Mouse (Mus musculus) embryonic facial prominence, embryonic 15.5 days (tissue): ENCODE measurements around the gene Cx3cl1. TPM values are rescaled to one million over a fixed set of nuclear protein-coding genes. Genes with fewer than 3 reads are reported as not detected.

ENCODE experiments used
- ATAC-seq: fragments of 200-750 bp; cut with Nextera tagmentation; 2 replicates; pipeline ENCODE4 v1.8.0; 2017; ENCODE audit warnings: low read depth, moderate TSS enrichment; ENCODE audit not compliant: insufficient number of reproducible peaks, low FRiP score, low TSS enrichment
- H3K27ac ChIP-seq: fragments of 300-500 bp; sonication (generic); replicated peaks from 2 replicates; pipeline ENCODE4 v1.5.1; 2015; ENCODE audit warnings: mild to moderate bottlenecking, inconsistent platforms
- H3K27me3 ChIP-seq: fragments of 300-500 bp; sonication (generic); 2 replicates; pipeline ENCODE4 v1.6.1; 2015; ENCODE audit warnings: inconsistent platforms
- H3K36me3 ChIP-seq: fragments of 300-500 bp; sonication (generic); 2 replicates; pipeline ENCODE4 v1.6.1; 2015; ENCODE audit warnings: mild to moderate bottlenecking, inconsistent platforms
- H3K4me1 ChIP-seq: fragments of 300-500 bp; sonication (generic); 2 replicates; pipeline ENCODE4 v1.6.1; 2015; ENCODE audit warnings: inconsistent platforms
- H3K4me2 ChIP-seq: fragments of 300-500 bp; sonication (generic); replicated peaks from 2 replicates; pipeline ENCODE4 v1.6.1; 2015; ENCODE audit warnings: mild to moderate bottlenecking, inconsistent platforms
- H3K4me3 ChIP-seq: fragments of 300-500 bp; sonication (generic); replicated peaks from 2 replicates; pipeline ENCODE4 v1.5.1; 2015; ENCODE audit warnings: mild to moderate bottlenecking, inconsistent platforms
- H3K9ac ChIP-seq: fragments of 300-500 bp; sonication (generic); 2 replicates; pipeline ENCODE4 v1.6.1; 2015; ENCODE audit warnings: inconsistent platforms
- H3K9me3 ChIP-seq: fragments of 300-500 bp; sonication (generic); replicated peaks from 2 replicates; pipeline ENCODE4 v1.6.1; 2016; ENCODE audit warnings: inconsistent platforms
- WGBS: fragments of 180-500 bp; shearing (Covaris S2); methylation state at CpG from one replicate; pipeline ENCODE4 v1.1.7; 2015; 5-methylcytosine and 5-hydroxymethylcytosine counted together
- polyA plus RNA-seq: library from polyadenylated mRNA; unstranded; fragments of >200 nt; fragmentation: Nextera tagmentation; extraction: Ambion mirVana; gene quantifications from 2 replicates; pipeline ENCODE4 v1.2.1, GENCODE M21; 2015

Cx3cl1 gene
- polyA plus RNA-seq, 1 experiment from 2014 or later = 13.7 TPM

- no peak for ATAC-seq
- H3K4me2 ChIP-seq = no peak overlapping the region
- H3K4me3 ChIP-seq = no peak overlapping the region
- no peaks in the 10 kb centered on the region for H3K27me3 ChIP-seq
- H3K9me3 ChIP-seq = no peaks in the 10 kb centered on the region
- no peak overlapping the region for H3K9ac ChIP-seq
- H3K4me1 ChIP-seq = no peaks in the 10 kb centered on the region
- whole genome bisulfite sequencing = 68% methylated on average over 10 of the region's 10 CpGs
- H3K36me3 ChIP-seq = no peaks in the 10 kb centered on the region
- no peak overlapping the region for H3K27ac ChIP-seq
Observed at GRCm38 (mm10) chr8:94804546-94805340, 32.9 kb downstream of the Cx3cl1 start.

GRCm38 (mm10) chr8:94805811-94806210 lies 34.0 kb downstream of the Cx3cl1 start:
- H3K27me3 ChIP-seq = no peaks in the 10 kb centered on the region
- no peaks in the 10 kb centered on the region for H3K36me3 ChIP-seq
- WGBS = 73% methylated on average over 4 of the region's 4 CpGs
- H3K4me3 ChIP-seq = no peak overlapping the region
- H3K4me1 ChIP-seq = no peaks in the 10 kb centered on the region
- no peak overlapping the region for H3K4me2 ChIP-seq
- no peak overlapping the region for H3K27ac ChIP-seq
- no peaks in the 10 kb centered on the region for H3K9me3 ChIP-seq
- ATAC-seq = no peak
- no peak overlapping the region for H3K9ac ChIP-seq

- no peak overlapping the region for H3K4me2 ChIP-seq
- H3K27me3 ChIP-seq = no peaks in the 10 kb centered on the region
- H3K36me3 ChIP-seq = no peaks in the 10 kb centered on the region
- H3K4me3 ChIP-seq = no peak overlapping the region
- H3K27ac ChIP-seq = no peak overlapping the region
- 42% methylated on average over 7 of the region's 7 CpGs for WGBS
- H3K9me3 ChIP-seq = no peaks in the 10 kb centered on the region
- peaks cover 2% of the 10 kb centered on the region for H3K4me1 ChIP-seq
- ATAC-seq = no peak
- H3K9ac ChIP-seq = no peak overlapping the region
Observed at GRCm38 (mm10) chr8:94807506-94807905, 35.7 kb downstream of the Cx3cl1 start.

GRCm38 (mm10) chr8:94808372-94808771 lies 36.6 kb downstream of the Cx3cl1 start:
- WGBS = 74% methylated on average over 6 of the region's 6 CpGs
- ATAC-seq = no peak
- Histone ChIP-seq H3K4me2 (no peak overlapping the region), H3K36me3 (no peaks in the 10 kb centered on the region), H3K4me1 (peaks cover 5% of the 10 kb centered on the region), H3K4me3 (no peak overlapping the region), H3K9me3 (no peaks in the 10 kb centered on the region), H3K27me3 (no peaks in the 10 kb centered on the region), H3K27ac (no peak overlapping the region), H3K9ac (no peak overlapping the region)

- H3K4me3 ChIP-seq = no peak within 1 kb of the TSS
- H3K27ac ChIP-seq = no peak within 1 kb of the TSS
- H3K27me3 ChIP-seq = no peaks in the 10 kb centered on the region
- H3K9me3 ChIP-seq = no peaks in the 10 kb centered on the region
- no peaks in the 10 kb centered on the region for H3K36me3 ChIP-seq
- no peak for ATAC-seq
- H3K4me2 ChIP-seq = no peak within 1 kb of the TSS
- no peak within 1 kb of the TSS for H3K9ac ChIP-seq
- peaks cover 5% of the 10 kb centered on the region for H3K4me1 ChIP-seq
- 58% methylated on average over 3 of the region's 3 CpGs for WGBS
Observed at GRCm38 (mm10) chr8:94810153-94810552, 38.3 kb downstream of the Cx3cl1 start, which contains the start of gene Ccl17. Ccl17 (plus strand) TSS chr8:94810453.

- Histone ChIP-seq H3K9ac (no peak overlapping the region), H3K27ac (no peak overlapping the region), H3K4me2 (no peak overlapping the region), H3K36me3 (no peaks in the 10 kb centered on the region), H3K4me3 (no peak overlapping the region), H3K27me3 (no peaks in the 10 kb centered on the region), H3K4me1 (peaks cover 5% of the 10 kb centered on the region), H3K9me3 (no peaks in the 10 kb centered on the region)
- WGBS = 72% methylated on average over 5 of the region's 5 CpGs
- ATAC-seq = no peak
Observed at GRCm38 (mm10) chr8:94810855-94811254, 39.0 kb downstream of the Cx3cl1 start.

- no peak overlapping the region for H3K4me2 ChIP-seq
- no peaks in the 10 kb centered on the region for H3K36me3 ChIP-seq
- H3K27ac ChIP-seq = no peak overlapping the region
- no peaks in the 10 kb centered on the region for H3K27me3 ChIP-seq
- no peak overlapping the region for H3K9ac ChIP-seq
- no peak for ATAC-seq
- peaks cover 5% of the 10 kb centered on the region for H3K4me1 ChIP-seq
- H3K9me3 ChIP-seq = no peaks in the 10 kb centered on the region
- WGBS = 64% methylated on average over 6 of the region's 6 CpGs
- no peak overlapping the region for H3K4me3 ChIP-seq
Observed at GRCm38 (mm10) chr8:94811654-94812053, 39.8 kb downstream of the Cx3cl1 start.

- Histone ChIP-seq H3K36me3 (no peaks in the 10 kb centered on the region), H3K4me2 (peak overlapping the region; percentile 38; the same call in 1 of the 2 replicates), H3K4me3 (0 out of 2 replicates have a peak overlapping the region, but pooled peaks have one; percentile 12), H3K27me3 (no peaks in the 10 kb centered on the region), H3K9ac (no peak overlapping the region), H3K27ac (no peak overlapping the region), H3K9me3 (no peaks in the 10 kb centered on the region), H3K4me1 (peaks cover 5% of the 10 kb centered on the region)
- 29% methylated on average over 6 of the region's 6 CpGs for WGBS
- ATAC-seq = no peak; the same call in 1 of the 2 replicates
Observed at GRCm38 (mm10) chr8:94812645-94813098, 40.9 kb downstream of the Cx3cl1 start.

- H3K36me3 ChIP-seq = no peaks in the 10 kb centered on the region
- H3K4me1 ChIP-seq = peaks cover 5% of the 10 kb centered on the region
- WGBS = 5% methylated on average over 1 of the region's 1 CpGs
- H3K27ac ChIP-seq = no peak overlapping the region
- H3K9me3 ChIP-seq = no peaks in the 10 kb centered on the region
- no peaks in the 10 kb centered on the region for H3K27me3 ChIP-seq
- H3K4me3 ChIP-seq = no peak overlapping the region
- H3K9ac ChIP-seq = no peak overlapping the region
- no peak overlapping the region for H3K4me2 ChIP-seq
- ATAC-seq = no peak
Observed at GRCm38 (mm10) chr8:94814556-94814955, 42.7 kb downstream of the Cx3cl1 start.

- WGBS = 87% methylated on average over 11 of the region's 11 CpGs
- H3K4me2 ChIP-seq = no peak overlapping the region
- ATAC-seq = no peak
- H3K27ac ChIP-seq = no peak overlapping the region
- no peaks in the 10 kb centered on the region for H3K9me3 ChIP-seq
- H3K9ac ChIP-seq = no peak overlapping the region
- no peak overlapping the region for H3K4me3 ChIP-seq
- H3K4me1 ChIP-seq = 0 out of 2 replicates have a peak, but pooled peaks cover 3% of the 10 kb centered on the region
- H3K36me3 ChIP-seq = peaks cover 8% of the 10 kb centered on the region
- no peaks in the 10 kb centered on the region for H3K27me3 ChIP-seq
Observed at GRCm38 (mm10) chr8:94817933-94818332, 46.1 kb downstream of the Cx3cl1 start.

- H3K27me3 ChIP-seq = no peaks in the 10 kb centered on the region
- H3K4me2 ChIP-seq = no peak overlapping the region
- no peak overlapping the region for H3K4me3 ChIP-seq
- WGBS = 82% methylated on average over 6 of the region's 6 CpGs
- ATAC-seq = no peak
- H3K4me1 ChIP-seq = 0 out of 2 replicates have a peak, but pooled peaks cover 5% of the 10 kb centered on the region
- H3K9me3 ChIP-seq = no peaks in the 10 kb centered on the region
- H3K9ac ChIP-seq = no peak overlapping the region
- no peak overlapping the region for H3K27ac ChIP-seq
- peaks cover 26% of the 10 kb centered on the region for H3K36me3 ChIP-seq
Observed at GRCm38 (mm10) chr8:94819671-94820179, 47.9 kb downstream of the Cx3cl1 start.
